Mouse (Mus musculus): ENCODE results near the gene Slc27a1. TPM values are rescaled to one million over a fixed set of nuclear protein-coding genes. Genes with fewer than 3 reads are reported as not detected.
"Not testable (repeated sequence)": the region's sequence is repeated elsewhere in the genome, so short reads cannot be mapped to it uniquely, and the experiment has no call there.

Gene Slc27a1
- 2.3 and 3.0 TPM in 2 replicates for polyA plus RNA-seq (2015; fragmentation: Nextera tagmentation; extraction: Ambion mirVana)

DNA sequence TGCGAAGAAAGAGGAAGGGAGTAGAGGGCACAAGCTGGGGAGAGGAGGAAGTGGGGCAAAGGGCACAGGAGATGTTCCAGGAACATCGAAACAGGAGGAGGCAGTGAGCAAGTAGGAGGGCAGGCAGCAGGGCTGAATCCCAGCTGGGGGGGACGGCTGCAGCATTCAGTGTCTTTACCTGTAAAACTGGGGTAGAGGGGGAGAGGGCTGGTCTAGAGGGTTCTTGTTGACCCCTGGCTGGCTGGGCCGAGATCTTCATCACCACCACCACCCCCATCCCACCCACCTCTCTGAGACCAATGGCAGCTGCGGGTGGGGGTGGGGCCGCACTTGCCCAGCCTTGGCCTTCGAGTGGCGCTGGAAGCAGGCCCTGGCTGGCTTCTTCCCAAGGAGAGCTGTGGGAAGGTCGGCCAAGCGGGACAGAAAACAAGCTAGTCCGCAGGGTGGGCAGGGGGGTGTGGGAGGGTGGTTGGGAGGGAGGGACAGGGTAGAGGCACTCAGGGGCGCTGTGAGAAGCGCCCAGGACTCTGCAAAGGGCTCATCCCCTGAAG, at the start of gene Slc27a1:
Gene Slc27a1 (plus strand): TSS at position 496 of the 551 bp plus-strand sequence.
- Histone ChIP-seq H3K4me2 (peak within 1 kb of the TSS; percentile 73), H3K27me3 (peaks cover 50% of the 10 kb centered on the region), H3K36me3 (replicated peaks) (no peaks in the 10 kb centered on the region), H3K27ac (replicated peaks) (0 out of 2 replicates have a peak within 1 kb of the TSS, but pooled peaks have one; percentile 29), H3K4me1 (replicated peaks) (peaks cover 31% of the 10 kb centered on the region), H3K9ac (peak within 1 kb of the TSS; percentile 30; the same call in 1 of the 2 replicates), H3K4me3 (replicated peaks) (peak within 1 kb of the TSS; percentile 57), H3K9me3 (replicated peaks) (no peaks in the 10 kb centered on the region; the same call in 1 of the 2 replicates)
- no peak for ATAC-seq (ENCODE audit: insufficient read depth)
- 28% methylated on average over 13 of the region's 13 CpGs for WGBS (ENCODE audit: insufficient replicate concordance)

DNA sequence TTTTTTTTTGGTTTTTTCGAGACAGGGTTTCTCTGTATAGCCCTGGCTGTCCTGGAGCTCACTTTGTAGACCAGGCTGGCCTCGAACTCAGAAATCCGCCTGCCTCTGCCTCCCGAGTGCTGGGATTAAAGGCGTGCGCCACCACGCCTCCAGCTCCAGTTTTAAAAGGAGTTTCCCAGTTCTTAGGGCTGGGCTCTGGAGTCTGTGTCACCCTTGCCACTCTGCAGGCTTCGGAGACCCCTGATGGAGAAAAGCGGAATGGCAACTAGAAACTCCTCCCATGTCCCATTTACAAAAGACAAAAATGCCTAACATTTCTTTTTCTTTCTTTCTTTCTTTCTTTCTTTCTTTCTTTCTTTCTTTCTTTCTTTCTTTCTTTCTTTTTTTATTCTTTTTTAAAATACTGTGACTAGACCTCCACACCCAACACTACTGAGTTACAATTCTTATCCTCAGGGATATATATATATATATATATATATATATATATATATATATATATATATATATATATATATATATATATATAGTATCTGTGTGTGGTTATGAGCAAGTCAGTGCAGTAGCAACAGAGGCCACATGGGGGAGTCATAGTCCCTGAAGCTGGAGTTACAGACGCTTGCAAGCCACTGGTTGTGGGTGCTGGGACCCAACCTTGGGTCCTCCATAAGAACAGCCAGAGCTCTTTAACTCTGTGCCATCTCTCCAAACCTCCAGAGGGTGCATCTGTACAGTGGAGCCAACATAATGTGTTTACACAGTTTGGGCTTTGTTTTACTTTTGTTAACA, 49.5 kb upstream of the Slc27a1 start:
- not testable (repeated sequence) for H3K4me3 ChIP-seq (replicated peaks); H3K9me3 ChIP-seq (replicated peaks); H3K27ac ChIP-seq (replicated peaks); H3K4me2 ChIP-seq; H3K4me1 ChIP-seq (replicated peaks); ATAC-seq (ENCODE audit: insufficient read depth); H3K36me3 ChIP-seq (replicated peaks); H3K9ac ChIP-seq
- peaks cover 14% of the 10 kb centered on the region for H3K27me3 ChIP-seq
- WGBS (ENCODE audit: insufficient replicate concordance): 20% methylated on average over 10 of the region's 10 CpGs

DNA sequence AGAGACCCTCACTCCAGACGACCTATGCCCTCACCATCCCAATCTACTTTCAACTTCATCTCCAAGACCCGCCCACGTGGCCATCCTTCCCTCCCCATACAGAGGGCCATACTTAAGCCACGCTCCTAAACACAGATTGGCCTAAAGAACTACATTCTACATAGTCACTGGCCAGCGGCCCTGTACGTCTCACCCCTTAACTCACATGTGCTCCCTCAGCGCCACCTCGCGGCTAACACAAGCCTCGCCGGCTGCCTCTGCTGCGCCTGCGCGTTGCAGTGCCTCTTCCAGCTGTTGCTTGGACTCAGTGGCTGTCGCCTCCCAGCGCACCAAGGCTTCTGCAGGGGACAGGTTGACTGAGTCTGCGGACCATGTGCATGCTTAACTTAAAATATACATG, 47.0 kb upstream of the Slc27a1 start:
- Histone ChIP-seq H3K4me2 (no peak overlapping the region), H3K27me3 (peaks cover 34% of the 10 kb centered on the region), H3K36me3 (replicated peaks) (no peaks in the 10 kb centered on the region), H3K4me1 (replicated peaks) (peaks cover 5% of the 10 kb centered on the region; the same call in 1 of the 2 replicates), H3K9ac (no peak overlapping the region), H3K9me3 (replicated peaks) (no peaks in the 10 kb centered on the region), H3K27ac (replicated peaks) (no peak overlapping the region), H3K4me3 (replicated peaks) (no peak overlapping the region)
- 7% methylated on average over 17 of the region's 17 CpGs for WGBS (ENCODE audit: insufficient replicate concordance)
- peak; percentile 60 for ATAC-seq (ENCODE audit: insufficient read depth)

DNA sequence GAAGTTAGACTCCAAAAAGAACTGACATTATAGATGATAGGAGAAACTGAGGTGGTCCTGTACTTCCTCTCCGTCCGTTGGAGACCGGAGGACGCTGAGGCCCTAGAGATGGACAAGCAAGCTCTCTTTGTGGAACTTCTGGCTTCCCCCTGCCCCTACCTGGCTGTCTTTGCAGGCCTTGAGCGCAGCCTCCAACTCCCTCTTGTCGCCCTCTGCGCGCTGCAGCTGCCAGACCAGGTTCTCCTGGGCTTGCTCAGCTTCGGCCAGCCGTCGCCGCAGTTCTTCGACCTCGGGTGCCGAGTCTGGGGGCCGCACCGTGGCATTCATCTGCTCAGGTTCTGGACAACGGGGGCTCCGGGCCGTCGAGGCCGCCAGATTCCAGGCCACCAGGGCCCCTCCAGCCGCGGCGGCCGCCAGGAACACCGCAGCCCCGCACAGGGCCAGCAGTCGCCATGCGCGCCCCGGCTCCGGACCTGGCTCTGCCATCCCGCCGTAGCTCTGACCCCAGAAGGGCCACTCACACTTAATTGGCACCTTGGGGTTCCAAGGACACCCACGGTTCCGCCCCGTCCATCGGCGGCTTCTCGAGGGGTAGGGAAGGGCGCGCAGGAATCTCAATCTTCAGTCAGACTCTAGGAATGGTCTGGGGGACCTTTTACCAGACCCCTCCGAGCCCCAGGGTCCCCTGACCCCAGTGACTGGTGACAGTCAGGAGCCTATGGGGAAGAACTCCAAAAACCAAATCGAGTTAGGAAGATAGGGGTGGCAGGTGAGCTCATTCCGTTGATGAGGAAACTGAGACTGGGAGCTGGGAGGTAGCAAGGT, 43.2 kb upstream of the Slc27a1 start, which contains the start of gene Ccdc194:
Gene Ccdc194 (minus strand): TSS at position 486 of the 825 bp plus-strand sequence.
- no peaks in the 10 kb centered on the region for H3K36me3 ChIP-seq (replicated peaks)
- no peak within 1 kb of the TSS for H3K4me3 ChIP-seq (replicated peaks)
- H3K4me2 ChIP-seq: no peak within 1 kb of the TSS
- no peak within 1 kb of the TSS for H3K9ac ChIP-seq
- peaks cover 12% of the 10 kb centered on the region; the same call in 1 of the 2 replicates for H3K4me1 ChIP-seq (replicated peaks)
- H3K27ac ChIP-seq (replicated peaks): peak within 1 kb of the TSS; percentile 33; the same call in 1 of the 2 replicates
- peaks cover 35% of the 10 kb centered on the region for H3K27me3 ChIP-seq
- no peaks in the 10 kb centered on the region for H3K9me3 ChIP-seq (replicated peaks)
- ATAC-seq (ENCODE audit: insufficient read depth): no peak
- WGBS (ENCODE audit: insufficient replicate concordance): 39% methylated on average over 46 of the region's 46 CpGs

DNA sequence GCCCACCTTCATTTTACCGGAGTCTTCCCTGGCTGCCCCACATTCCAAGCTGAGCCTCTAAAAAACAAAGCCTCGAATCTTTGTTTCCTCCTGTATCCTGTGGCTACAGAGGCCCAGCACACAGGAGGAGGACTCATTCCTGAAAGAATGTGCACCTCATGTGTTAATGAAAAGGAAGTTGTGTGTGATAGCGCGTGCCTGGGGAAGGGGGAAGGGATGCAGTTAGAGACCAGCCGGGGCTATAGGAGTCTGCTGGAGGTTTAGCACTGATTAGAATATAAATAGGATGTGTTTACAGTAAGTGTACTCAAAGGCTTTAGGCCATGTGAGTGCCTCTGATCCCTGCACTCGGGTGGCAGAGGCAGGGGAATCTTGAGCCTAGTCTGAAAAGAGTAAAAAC, 42.4 kb upstream of the Slc27a1 start:
- no peaks in the 10 kb centered on the region for H3K36me3 ChIP-seq (replicated peaks)
- H3K4me2 ChIP-seq: no peak overlapping the region
- H3K27ac ChIP-seq (replicated peaks): peak overlapping the region; percentile 33; the same call in 1 of the 2 replicates
- WGBS (ENCODE audit: insufficient replicate concordance): 10% methylated on average over 6 of the region's 6 CpGs
- no peak overlapping the region for H3K4me3 ChIP-seq (replicated peaks)
- no peak overlapping the region for H3K9ac ChIP-seq
- no peaks in the 10 kb centered on the region for H3K9me3 ChIP-seq (replicated peaks)
- H3K4me1 ChIP-seq (replicated peaks): peaks cover 13% of the 10 kb centered on the region; the same call in 1 of the 2 replicates
- no peak for ATAC-seq (ENCODE audit: insufficient read depth)
- peaks cover 27% of the 10 kb centered on the region for H3K27me3 ChIP-seq

DNA sequence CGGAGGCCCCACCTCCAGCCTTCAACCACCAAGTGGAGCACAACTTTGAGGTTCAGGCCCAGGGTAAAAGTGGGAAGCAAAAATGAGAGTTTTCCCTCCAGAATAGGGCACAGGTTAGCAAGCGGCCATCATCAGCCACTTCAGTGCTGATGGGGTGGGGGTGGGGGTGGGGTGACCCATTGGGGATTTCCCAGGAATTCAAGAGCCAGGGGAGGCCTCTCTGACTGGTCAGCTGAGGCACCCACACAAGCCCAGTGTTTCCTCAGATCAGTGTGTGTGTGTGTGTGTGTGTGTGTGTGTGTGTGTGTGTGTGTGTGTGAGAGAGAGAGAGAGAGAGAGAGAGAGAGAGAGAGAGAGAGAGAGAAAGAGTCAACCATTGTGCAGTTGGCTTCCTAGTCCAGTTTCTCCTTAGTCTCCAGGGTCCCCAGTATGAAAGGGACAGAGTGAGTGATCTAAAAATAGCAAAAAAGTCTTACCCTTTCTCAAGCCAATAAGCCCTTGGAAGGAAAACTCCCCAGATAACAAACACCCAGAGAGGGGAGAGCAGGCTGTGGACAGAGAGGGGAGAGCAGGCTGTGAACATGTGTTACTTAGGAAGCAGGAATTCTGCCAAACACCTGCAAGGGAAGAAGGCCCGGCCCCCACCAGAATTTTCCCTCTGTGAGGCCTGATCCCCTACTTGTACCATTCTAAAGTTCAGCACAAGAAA, 41.4 kb upstream of the Slc27a1 start:
- Histone ChIP-seq H3K9me3 (replicated peaks) (no peaks in the 10 kb centered on the region), H3K27ac (replicated peaks) (peak overlapping the region; percentile 33; the same call in 1 of the 2 replicates), H3K4me2 (no peak overlapping the region), H3K4me1 (replicated peaks) (0 out of 2 replicates have a peak, but pooled peaks cover 9% of the 10 kb centered on the region), H3K36me3 (replicated peaks) (no peaks in the 10 kb centered on the region), H3K4me3 (replicated peaks) (no peak overlapping the region), H3K27me3 (peaks cover 27% of the 10 kb centered on the region), H3K9ac (no peak overlapping the region)
- ATAC-seq (ENCODE audit: insufficient read depth): no peak
- 44% methylated on average over 3 of the region's 3 CpGs for WGBS (ENCODE audit: insufficient replicate concordance)

DNA sequence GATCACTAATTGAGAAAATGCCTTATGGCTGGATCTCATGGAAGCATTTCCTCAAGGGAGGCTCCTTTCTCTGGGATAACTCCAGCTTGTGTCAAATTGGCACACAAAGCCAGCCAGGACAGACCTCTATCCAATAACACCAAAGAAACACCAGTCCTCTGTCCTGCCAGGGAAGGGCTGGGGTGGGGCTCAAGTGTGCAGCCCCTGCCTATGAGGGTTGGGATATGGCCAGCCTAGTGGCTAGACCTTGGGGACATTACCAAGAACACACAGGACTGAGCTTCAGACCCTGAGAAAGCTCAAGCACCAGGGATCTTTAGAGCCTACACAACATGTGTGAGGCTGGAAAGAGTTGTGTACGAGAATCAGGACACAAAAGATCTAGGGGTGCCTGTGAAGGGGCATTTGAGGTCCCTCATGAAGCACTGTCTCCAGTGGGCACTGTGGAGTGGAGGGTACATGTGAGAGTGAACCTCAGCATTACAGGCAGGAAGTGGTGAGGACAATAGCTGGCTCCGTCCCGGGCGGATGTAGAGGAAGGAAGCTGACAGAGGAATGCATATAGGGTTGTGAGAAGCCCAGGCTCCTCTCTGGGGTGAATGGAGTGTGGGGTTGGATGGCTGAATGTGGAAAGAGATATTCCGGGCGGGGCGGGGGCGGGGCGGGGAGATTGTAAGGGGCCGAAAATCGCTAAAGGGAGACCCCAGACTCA, 40.2 kb upstream of the Slc27a1 start:
- Histone ChIP-seq H3K27ac (replicated peaks) (peak overlapping the region; percentile 29; the same call in 1 of the 2 replicates), H3K9me3 (replicated peaks) (no peaks in the 10 kb centered on the region), H3K4me3 (replicated peaks) (no peak overlapping the region), H3K27me3 (peaks cover 25% of the 10 kb centered on the region), H3K4me1 (replicated peaks) (0 out of 2 replicates have a peak, but pooled peaks cover 9% of the 10 kb centered on the region), H3K36me3 (replicated peaks) (no peaks in the 10 kb centered on the region), H3K9ac (no peak overlapping the region), H3K4me2 (no peak overlapping the region)
- WGBS (ENCODE audit: insufficient replicate concordance): 20% methylated on average over 11 of the region's 11 CpGs
- peak; percentile 62 for ATAC-seq (ENCODE audit: insufficient read depth)

DNA sequence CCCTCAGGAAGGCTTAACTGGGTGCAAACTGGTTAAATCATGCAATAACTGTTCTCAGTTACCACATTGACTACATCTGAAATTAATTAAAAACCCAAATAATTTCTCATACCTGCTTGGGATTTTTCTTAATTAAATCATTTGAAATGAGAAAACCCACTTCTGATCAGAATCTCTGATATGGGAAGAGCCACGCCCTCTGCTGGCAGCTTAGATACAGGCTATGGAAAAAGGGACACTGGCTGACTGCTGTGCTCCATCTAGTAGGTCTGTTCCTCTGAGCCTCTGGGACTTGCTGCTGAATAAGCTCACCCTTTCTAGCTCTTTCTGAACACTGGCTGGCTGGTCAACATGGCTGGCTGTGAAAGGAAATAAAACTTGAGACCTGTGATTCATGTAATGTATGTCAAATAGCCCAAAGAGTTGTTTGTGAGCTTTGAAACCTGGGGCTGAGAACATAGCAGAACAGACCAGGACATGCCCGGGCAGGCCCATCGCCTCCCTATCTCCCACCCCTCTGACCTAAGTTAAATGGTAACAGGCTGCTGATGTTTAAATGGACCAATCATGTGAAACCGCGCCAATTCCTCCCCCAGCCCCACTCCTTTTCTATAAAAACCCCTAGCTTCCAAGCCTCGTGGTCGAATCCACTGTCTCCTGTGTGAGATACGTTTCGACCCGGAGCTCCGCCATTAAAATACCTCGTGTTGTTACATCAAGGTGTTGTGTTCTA, 37.8 kb upstream of the Slc27a1 start:
- peaks cover 12% of the 10 kb centered on the region for H3K27me3 ChIP-seq
- H3K9me3 ChIP-seq (replicated peaks); H3K4me3 ChIP-seq (replicated peaks); H3K36me3 ChIP-seq (replicated peaks); ATAC-seq (ENCODE audit: insufficient read depth); H3K9ac ChIP-seq; H3K4me2 ChIP-seq; H3K27ac ChIP-seq (replicated peaks): not testable (repeated sequence)
- WGBS (ENCODE audit: insufficient replicate concordance): 59% methylated on average over 7 of the region's 12 CpGs
- peaks cover 12% of the 10 kb centered on the region for H3K4me1 ChIP-seq (replicated peaks)

DNA sequence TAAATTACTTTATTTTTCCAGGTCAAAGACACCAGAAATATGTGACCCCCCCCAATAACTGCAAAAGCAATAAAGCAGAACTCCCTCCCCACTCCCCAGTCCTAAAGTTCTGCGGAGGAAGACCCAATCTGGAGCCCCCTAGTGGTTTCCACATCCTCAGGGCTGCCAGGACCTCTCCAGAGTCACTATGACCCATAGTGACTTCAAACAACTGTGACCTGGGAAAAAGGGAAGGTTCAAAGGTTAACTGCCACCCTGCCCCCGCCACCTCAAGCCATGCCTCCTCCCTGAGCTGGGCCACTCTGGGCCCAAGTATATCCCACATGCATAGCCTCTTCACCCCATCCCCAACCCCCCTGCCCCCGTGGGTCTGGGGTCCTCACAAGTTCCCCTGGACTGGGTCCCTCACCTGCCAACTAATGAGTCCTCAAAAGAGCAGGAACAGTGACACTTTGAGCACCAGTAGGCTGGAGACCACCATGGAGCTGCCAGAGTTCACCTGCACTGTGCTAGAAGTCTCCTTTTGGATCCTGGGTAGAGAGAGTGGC, 34.3 kb upstream of the Slc27a1 start:
- no peak overlapping the region for H3K4me2 ChIP-seq
- no peaks in the 10 kb centered on the region for H3K27me3 ChIP-seq
- WGBS (ENCODE audit: insufficient replicate concordance): 46% methylated on average over 3 of the region's 3 CpGs
- H3K4me1 ChIP-seq (replicated peaks): peaks cover 31% of the 10 kb centered on the region
- ATAC-seq (ENCODE audit: insufficient read depth): no peak
- no peaks in the 10 kb centered on the region for H3K36me3 ChIP-seq (replicated peaks)
- no peak overlapping the region for H3K9ac ChIP-seq
- H3K4me3 ChIP-seq (replicated peaks): no peak overlapping the region
- no peak overlapping the region for H3K27ac ChIP-seq (replicated peaks)
- no peaks in the 10 kb centered on the region for H3K9me3 ChIP-seq (replicated peaks)

Data from liver, embryonic 15.5 days (tissue).